Mouse (Mus musculus) right cerebral cortex, adult 2 months (tissue): Measurements from ENCODE around the gene Cox18.
A peak's percentile ranks its signal among the peaks of the same experiment; 100 is the strongest.
"Not testable (repeated sequence)": the region's sequence is repeated elsewhere in the genome, so short reads cannot be mapped to it uniquely, and the experiment has no call there.

Source experiments
- DNase-seq, 2 experiments: peaks; one replicate each; pipeline ENCODE4 v3.0.0; 2021 to 2022; ENCODE audit warnings: low spot score in 2 of 2

Gene Cox18

GRCm38 (mm10) chr5:90223534-90224381, at the start of gene Cox18:
Gene Cox18, minus strand, starts transcription at chr5:90224001.
- DNase-seq = peak; percentile 99

- DNase-seq = not testable (repeated sequence)
Measured at GRCm38 (mm10) chr5:90262230-90262629, 38.4 kb upstream of the Cox18 start.

DNA sequence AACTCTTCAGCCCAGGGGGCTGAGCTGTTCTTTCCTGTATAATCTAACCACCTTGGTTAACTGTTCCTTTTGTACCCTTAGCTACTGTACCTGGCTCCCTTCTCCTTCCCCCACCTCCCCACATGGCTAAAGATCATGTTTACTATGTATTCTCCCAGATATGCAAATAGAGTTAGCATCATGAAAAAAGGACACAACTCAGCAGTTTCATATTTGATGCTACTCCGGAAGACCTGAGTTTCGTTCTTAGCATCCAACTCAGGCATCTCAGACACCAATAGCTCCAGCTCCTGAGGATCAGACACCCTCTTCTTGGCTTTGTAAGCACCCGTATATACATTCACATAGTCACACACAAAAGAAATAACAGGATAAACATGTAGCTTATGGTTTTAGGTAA, 33.2 kb upstream of the Cox18 start:
- DNase-seq = no peak

DNA sequence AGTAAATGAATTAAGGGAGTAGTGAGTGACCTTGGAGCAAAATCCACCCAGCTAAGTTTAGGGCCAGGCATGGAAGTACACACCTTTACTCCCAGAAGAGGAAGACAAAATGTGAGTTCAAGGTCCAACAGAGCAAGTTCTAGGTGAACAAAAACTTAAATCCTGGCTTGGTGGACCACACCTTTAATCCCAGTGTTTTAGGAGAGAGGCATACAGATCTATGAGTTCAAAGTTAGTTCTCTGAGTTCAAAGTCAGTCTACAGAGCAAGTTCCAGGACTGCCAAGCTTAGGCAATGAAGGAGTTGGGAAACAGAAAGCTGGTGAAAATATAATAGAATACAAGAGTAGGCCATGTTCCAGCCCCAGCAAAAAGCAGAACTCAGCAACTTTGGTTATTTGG, 23.7 kb upstream of the Cox18 start:
- no peak for DNase-seq

DNA sequence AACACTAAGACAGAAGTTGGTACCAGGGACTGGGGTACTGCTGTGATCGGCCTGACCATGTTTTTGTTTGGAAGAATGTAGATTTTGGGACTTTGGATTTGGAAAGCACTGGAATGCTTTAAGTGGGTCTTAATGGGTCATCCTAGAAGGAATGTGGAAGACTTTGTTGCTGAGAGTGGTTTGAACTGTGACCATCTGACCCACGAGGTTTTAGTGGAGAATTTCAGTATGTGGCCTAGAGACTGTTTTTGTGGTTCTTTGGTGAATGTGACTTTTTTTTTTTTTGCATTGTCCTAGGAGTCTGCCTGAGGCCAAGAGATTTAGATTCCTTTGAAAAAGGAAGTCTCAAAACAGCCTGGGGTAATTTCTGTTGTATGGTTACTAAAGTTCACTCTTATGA, 23.2 kb upstream of the Cox18 start:
- no peak for DNase-seq

- DNase-seq = no peak
Measured at GRCm38 (mm10) chr5:90246567-90246966, 22.8 kb upstream of the Cox18 start.

DNA sequence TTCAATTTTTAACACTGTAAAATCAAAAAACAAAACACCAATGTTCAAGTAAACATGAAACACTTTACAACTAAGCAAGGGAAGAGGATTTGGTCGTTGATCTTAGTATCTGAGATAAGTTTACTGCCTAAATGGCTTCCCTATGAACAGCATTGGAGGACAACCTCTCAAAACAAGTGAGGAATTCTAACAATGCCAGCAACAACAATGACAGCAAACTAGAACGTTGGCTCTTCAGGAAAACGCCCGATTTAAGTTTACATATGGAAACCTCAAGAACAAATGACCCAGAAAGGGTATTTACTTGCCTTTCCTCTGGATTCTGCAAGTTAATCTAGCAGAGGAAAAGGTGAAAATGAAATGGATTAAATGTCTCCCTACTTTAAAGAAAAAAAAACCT, 21.6 kb upstream of the Cox18 start:
- no peak for DNase-seq

GRCm38 (mm10) chr5:90235217-90235616, 11.4 kb upstream of the Cox18 start:
- DNase-seq = no peak

- DNase-seq = no peak
Measured at GRCm38 (mm10) chr5:90233305-90233704, 9.5 kb upstream of the Cox18 start.

DNA sequence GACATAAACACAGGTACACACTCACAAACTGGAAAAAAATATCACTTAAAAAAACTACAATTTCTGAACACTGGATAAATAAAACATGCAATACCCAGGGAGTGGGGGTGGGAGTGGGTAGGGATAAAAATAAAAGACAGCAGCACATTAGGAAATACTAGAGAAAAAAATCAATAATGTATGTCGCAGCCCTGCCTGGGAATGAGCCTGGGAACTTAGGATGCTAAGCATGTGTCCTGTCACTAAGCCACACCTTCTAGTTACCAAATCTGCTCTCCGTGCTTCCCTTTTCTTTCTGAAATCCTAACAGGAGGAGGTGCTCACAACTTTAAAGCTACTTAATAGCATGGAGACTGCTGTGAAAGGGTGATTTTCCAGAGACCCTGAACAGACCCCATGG, 6.0 kb upstream of the Cox18 start:
- DNase-seq = no peak

- no peak for DNase-seq
Measured at GRCm38 (mm10) chr5:90226696-90227095, 2.9 kb upstream of the Cox18 start.

- no peak for DNase-seq
Measured at GRCm38 (mm10) chr5:90224730-90225129, 929 bp upstream of the Cox18 start.

DNA sequence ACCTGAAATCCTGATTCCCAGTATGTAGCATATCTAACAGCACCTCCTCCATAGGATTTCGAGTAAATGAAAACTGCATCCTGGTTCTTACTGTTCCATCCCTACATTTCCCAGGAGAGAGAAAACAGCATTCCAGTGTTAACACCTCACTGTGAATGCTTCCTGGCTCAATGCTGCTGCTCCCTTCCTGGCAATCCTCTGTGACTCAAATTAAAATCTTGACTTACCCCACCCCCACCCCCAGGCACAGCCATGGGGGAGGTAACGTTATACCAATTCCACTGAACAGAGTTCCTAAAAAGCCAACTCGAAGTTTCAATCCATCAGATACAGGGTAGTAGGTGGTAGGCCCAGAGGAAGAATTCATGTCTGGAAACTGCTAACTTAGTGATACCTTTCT, 864 bp downstream of the Cox18 start:
- no peak for DNase-seq

DNA sequence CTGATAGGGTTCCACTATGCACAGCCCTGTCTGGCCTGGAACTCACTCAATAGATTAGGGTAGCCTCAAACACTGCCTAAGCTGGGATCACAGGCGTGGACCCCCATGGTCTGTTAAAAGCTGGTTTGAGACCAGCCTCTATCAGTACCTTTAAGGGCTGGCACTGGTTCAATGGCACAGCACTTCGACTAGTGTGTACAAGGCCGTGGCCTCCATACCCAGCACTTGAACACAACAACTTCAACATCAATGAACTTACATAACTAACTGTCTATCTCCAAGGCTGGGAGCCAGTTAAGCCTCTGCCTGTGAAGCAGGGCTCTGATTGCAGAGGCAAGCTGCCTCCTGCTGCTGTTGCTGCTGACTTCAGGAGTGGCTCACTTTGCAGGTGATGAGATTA, 6.0 kb downstream of the Cox18 start:
- DNase-seq = no peak

DNA sequence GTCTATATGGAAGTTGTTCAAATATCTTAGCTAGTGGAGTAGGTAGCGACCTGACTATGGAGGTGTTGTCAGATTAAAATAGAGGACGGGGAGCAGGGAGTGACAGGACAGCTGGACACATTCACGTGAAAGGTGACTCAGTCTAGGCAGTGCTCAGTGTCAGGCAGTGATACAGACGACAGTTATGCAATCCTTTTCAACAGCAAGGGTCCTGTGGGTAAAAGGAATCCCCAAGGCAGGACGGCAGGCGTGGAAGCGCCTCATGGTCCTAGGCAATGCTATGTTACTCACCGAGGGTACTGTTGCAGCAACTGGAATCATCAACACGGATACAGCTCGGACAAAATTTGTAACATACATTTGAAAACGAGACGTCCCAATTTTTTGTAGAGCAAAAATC, 6.6 kb downstream of the Cox18 start:
- no peak for DNase-seq

GRCm38 (mm10) chr5:90213356-90213755, 10.4 kb downstream of the Cox18 start:
- DNase-seq = no peak

- DNase-seq = peak; percentile 35 to 60
Measured at GRCm38 (mm10) chr5:90203168-90203567, 20.6 kb downstream of the Cox18 start.

DNA sequence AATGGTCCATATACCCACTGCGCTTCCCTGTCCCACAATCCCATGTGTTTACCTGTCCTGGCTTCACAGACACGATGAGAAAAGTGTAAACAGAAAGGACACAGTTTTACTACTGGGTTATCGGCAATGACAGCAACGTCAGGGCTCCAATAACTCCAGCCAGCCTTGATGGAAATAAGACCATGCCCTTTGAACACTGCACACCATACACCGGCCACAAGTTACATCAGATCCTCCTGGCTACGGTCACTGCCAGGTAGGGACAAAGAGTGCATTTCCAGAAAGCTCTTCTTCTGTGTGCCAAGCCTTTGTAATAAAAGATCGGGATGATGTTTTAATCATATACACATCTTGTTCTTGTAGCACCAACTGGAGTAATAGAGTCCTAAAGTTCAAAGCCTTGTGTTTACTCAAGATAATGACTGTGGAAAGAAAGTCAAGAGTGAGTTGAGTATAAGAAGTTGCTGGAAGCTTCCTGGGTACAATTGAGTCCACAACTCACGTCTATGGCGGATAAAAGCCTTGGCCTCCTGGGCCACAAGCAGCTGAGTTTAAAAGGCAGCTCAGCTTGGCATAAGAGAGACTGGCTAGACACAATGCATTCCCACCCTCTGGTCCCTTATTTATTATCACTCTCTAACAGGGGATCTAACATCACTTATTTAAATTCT, 21.2 kb downstream of the Cox18 start:
- no peak for DNase-seq

- DNase-seq = no peak
Measured at GRCm38 (mm10) chr5:90199922-90200632, 23.7 kb downstream of the Cox18 start.

GRCm38 (mm10) chr5:90194831-90195230, 29.0 kb downstream of the Cox18 start:
- peak; percentile 80 to 89 for DNase-seq

GRCm38 (mm10) chr5:90182782-90183181, 41.0 kb downstream of the Cox18 start:
- DNase-seq = no peak

DNA sequence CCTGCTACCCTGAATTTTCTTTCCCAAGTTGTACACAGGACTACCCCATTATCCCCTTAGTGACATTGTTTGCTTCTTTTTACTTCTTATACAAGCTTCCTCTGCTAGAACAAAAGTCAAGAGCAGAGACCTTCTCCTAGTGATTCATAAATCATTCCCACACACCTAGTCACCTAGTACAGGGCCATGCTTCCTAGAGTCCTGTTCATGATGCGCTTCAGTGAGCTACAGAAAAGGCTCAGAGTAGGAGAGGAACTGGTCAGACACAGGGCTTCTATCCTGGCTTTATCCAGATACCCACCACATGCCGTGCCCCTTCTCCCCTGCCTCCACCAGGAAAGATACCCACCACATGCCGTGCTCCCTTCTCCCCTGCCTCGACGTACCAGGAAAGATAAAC, 44.7 kb downstream of the Cox18 start:
- DNase-seq = no peak

DNA sequence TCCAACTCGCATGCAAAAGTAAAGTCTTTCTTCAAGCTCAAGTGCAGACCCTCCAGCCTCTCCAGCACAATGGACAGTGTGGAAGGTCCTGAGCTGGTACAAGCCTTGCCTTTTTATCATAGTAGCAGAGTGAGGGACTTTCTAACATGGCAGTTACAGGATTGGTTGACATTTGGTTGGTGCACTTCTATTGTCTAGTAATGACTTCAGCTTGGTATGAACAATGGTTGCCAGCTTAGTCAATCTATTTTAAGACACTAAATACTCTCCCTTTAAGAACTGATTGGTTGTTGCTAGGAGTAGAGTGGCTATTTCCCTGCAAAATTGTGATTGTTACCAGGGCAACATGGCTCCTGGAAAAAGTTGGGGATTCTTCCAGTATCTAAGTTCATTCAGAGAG, 45.7 kb downstream of the Cox18 start:
- DNase-seq = no peak
